Mouse (Mus musculus) brain, embryonic 14.5 days (tissue): Measurements from ENCODE around the gene Apex1.

Experiments
- CTCF ChIP-seq: fragments of 200-500 bp; IDR thresholded peaks from 2 replicates; pipeline ENCODE4 v1.5.1; 2012; ENCODE audit warnings: inconsistent platforms, mild to moderate bottlenecking, moderate library complexity, borderline replicate concordance; ENCODE audit not compliant: insufficient read depth, insufficient read length; ENCODE audit errors: extremely low read depth
- POLR2A ChIP-seq: fragments of 200-500 bp; IDR thresholded peaks from 2 replicates; pipeline ENCODE4 v1.6.1; 2012; ENCODE audit warnings: mild to moderate bottlenecking, inconsistent platforms, borderline replicate concordance; ENCODE audit not compliant: poor library complexity, insufficient read depth, insufficient read length, severe bottlenecking; ENCODE audit errors: extremely low read depth

GRCm38 (mm10) chr14:50895407-50895806, 29.4 kb upstream of the Apex1 start:
- no peak for TF ChIP-seq CTCF
- TF ChIP-seq POLR2A = no peak
